Mouse (Mus musculus) forebrain, embryonic 12.5 days (tissue): Measurements from ENCODE around the gene Kif5a. TPM values are rescaled to one million over a fixed set of nuclear protein-coding genes. Genes with fewer than 3 reads are reported as not detected.

Experiments
- ATAC-seq: fragments of 200-750 bp; cut with Nextera tagmentation; 2 replicates; pipeline ENCODE4 v1.8.0; 2017; ENCODE audit warnings: moderate TSS enrichment; ENCODE audit not compliant: low FRiP score
- H3K27ac ChIP-seq: fragments of 300-500 bp; sonication (generic); 2 replicates; pipeline ENCODE4 v1.5.1; 2016; ENCODE audit warnings: mild to moderate bottlenecking
- H3K27me3 ChIP-seq: fragments of 300-500 bp; sonication (generic); 2 replicates; pipeline ENCODE4 v1.6.1; 2016; ENCODE audit warnings: mild to moderate bottlenecking
- H3K36me3 ChIP-seq: fragments of 300-500 bp; sonication (generic); replicated peaks from 2 replicates; pipeline ENCODE4 v1.6.1; 2016; ENCODE audit warnings: mild to moderate bottlenecking
- H3K4me1 ChIP-seq: fragments of 300-500 bp; sonication (generic); 2 replicates; pipeline ENCODE4 v1.6.1; 2016
- H3K4me2 ChIP-seq: fragments of 300-500 bp; sonication (generic); 2 replicates; pipeline ENCODE4 v1.6.1; 2016; ENCODE audit warnings: mild to moderate bottlenecking, moderate library complexity
- H3K4me3 ChIP-seq: fragments of 300-500 bp; sonication (generic); replicated peaks from 2 replicates; pipeline ENCODE4 v1.5.1; 2016; ENCODE audit warnings: mild to moderate bottlenecking
- H3K9ac ChIP-seq: fragments of 300-500 bp; sonication (generic); 2 replicates; pipeline ENCODE4 v1.6.1; 2016; ENCODE audit warnings: mild to moderate bottlenecking
- H3K9me3 ChIP-seq: fragments of 300-500 bp; sonication (generic); 2 replicates; pipeline ENCODE4 v1.6.1; 2016
- WGBS: fragments of 180-500 bp; shearing (Covaris S2); methylation state at CpG from one replicate; pipeline ENCODE4 v1.1.7; 2016; 5-methylcytosine and 5-hydroxymethylcytosine counted together
- polyA plus RNA-seq: library from polyadenylated mRNA; unstranded; fragments of >200 nt; fragmentation: Nextera tagmentation; extraction: Ambion mirVana; gene quantifications from 2 replicates; pipeline ENCODE4 v1.2.1, GENCODE M21; 2016

The Kif5a gene
- polyA plus RNA-seq, 1 experiment from 2014 or later, result 44.1 TPM

DNA sequence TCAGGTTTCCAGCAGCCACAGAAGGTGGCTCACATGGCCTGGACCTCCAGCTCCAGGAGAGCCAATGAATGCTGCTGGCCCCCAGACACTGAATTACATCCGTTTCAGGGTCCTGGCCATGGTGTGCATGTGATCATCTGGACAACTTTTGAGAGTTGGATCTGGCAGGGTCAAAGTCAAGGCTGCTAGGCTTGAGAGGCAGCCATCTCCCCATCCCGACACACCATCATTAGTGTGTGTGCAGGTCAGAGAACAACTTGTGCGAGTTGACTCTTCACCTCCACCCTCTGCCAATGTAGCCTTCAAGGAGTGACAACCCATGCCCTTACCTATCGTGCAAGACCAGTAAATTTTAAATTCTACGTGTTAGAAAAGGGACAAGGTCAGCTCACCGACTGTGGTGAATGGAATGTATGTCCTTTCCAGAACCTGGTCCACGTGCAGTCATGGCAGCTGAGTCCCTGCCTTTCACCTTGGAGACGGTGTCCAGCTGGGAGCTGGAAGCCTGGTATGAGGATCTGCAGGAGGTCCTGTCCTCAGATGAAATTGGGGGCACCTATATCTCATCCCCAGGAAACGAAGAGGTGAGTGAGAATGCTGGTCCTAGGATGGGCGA, 31.9 kb upstream of the Kif5a start:
- H3K4me3 ChIP-seq, result no peak overlapping the region
- H3K36me3 ChIP-seq, result peaks cover 69% of the 10 kb centered on the region
- WGBS, result 90% methylated on average over 10 of the region's 10 CpGs

DNA sequence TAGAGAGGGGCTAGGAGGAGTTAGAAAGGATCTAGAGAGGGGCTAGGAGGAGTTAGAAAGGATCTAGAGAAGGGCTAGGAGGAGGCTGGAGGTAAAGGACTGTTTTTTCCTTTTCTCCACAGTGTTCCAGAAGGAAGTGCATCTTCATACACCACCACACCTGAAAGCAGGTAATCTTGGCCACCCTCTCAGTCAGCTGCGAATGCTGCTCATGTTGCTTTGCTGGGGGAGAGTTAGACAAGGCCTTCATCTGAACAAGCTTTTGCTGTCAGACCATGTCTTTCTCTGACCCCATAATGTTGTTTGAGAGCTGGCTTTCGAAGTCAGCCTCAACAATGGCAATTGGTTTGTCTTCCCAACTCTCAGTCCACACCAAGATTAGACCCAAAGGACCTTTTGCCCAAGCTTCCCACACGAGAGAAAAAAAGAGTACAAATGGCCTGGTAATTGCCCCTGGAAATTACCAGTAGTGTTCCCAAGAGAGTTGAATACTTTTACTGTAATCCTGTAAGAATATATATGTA, 30.5 kb upstream of the Kif5a start:
- Histone ChIP-seq H3K4me3 (no peak overlapping the region), H3K27ac (no peak overlapping the region), H3K4me2 (no peak overlapping the region), H3K36me3 (peaks cover 55% of the 10 kb centered on the region), H3K4me1 (peaks cover 29% of the 10 kb centered on the region), H3K27me3 (no peaks in the 10 kb centered on the region), H3K9me3 (no peaks in the 10 kb centered on the region), H3K9ac (no peak overlapping the region)
- no peak for ATAC-seq
- WGBS, result 88% methylated on average over 3 of the region's 3 CpGs

More for the DNA sequence above, 31.9 kb upstream of the Kif5a start:
- Histone ChIP-seq H3K4me2 (no peak overlapping the region), H3K4me1 (peaks cover 21% of the 10 kb centered on the region), H3K27ac (no peak overlapping the region), H3K27me3 (no peaks in the 10 kb centered on the region), H3K9me3 (no peaks in the 10 kb centered on the region), H3K9ac (no peak overlapping the region)
- ATAC-seq, result no peak

GRCm38 (mm10) chr10:127292987-127293538, 29.9 kb upstream of the Kif5a start:
- WGBS, result 90% methylated on average over 6 of the region's 6 CpGs
- no peak overlapping the region for H3K27ac ChIP-seq
- H3K36me3 ChIP-seq, result peaks cover 50% of the 10 kb centered on the region
- H3K9me3 ChIP-seq, result no peaks in the 10 kb centered on the region
- H3K27me3 ChIP-seq, result no peaks in the 10 kb centered on the region
- H3K4me1 ChIP-seq, result peaks cover 30% of the 10 kb centered on the region
- no peak for ATAC-seq
- no peak overlapping the region for H3K9ac ChIP-seq
- no peak overlapping the region for H3K4me2 ChIP-seq
- no peak overlapping the region for H3K4me3 ChIP-seq

DNA sequence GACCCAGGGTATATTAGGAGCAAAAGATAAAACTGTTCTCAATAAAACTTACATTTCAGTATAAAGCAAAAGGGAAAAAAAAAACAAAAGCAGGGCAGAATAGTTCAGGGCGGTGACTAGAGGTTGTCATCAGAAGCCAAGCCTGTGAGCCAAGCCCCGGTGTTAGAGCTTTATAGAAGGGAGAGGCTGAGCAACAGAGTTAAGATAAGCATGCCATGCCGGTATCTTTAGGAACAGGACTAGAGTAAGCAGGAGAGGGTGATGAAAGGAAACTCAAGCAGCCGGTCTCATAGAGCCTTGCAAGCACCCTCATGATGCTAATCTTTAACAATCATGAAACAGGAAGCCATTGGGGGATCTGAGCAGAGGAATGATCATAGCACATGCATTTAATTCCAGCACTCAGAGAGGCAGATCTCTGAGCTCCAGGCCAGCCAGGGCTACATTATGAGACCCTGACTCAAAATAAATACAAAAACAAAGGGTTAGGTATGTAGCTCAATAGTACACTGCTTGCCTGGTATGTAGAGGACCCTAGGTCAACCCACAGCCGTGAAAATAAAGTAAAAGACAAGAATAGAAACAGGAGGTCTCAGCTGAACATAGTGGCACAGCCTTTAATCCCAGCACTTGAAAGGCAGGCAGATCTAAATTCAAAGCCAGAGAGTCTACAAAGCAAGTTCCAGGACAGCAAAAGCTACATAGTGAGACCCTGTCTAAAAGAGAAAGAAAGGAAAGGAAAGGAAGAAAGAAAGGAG, 28.9 kb upstream of the Kif5a start:
- peaks cover 40% of the 10 kb centered on the region for H3K4me1 ChIP-seq
- H3K27me3 ChIP-seq, result no peaks in the 10 kb centered on the region
- no peaks in the 10 kb centered on the region for H3K9me3 ChIP-seq
- H3K4me3 ChIP-seq, result peak overlapping the region; percentile 75
- H3K9ac ChIP-seq, result peak overlapping the region; percentile 66
- peaks cover 44% of the 10 kb centered on the region for H3K36me3 ChIP-seq
- H3K27ac ChIP-seq, result peak overlapping the region; percentile 98; the same call in 1 of the 2 replicates
- peak overlapping the region; percentile 86 for H3K4me2 ChIP-seq
- 53% methylated on average over 5 of the region's 5 CpGs for WGBS
- ATAC-seq, result no peak

- no peaks in the 10 kb centered on the region for H3K27me3 ChIP-seq
- peak overlapping the region; percentile 66 for H3K9ac ChIP-seq
- peak overlapping the region; percentile 98 for H3K27ac ChIP-seq
- peaks cover 48% of the 10 kb centered on the region for H3K4me1 ChIP-seq
- H3K9me3 ChIP-seq, result no peaks in the 10 kb centered on the region
- peaks cover 44% of the 10 kb centered on the region for H3K36me3 ChIP-seq
- H3K4me3 ChIP-seq, result peak overlapping the region; percentile 75
- 2% methylated on average over 19 of the region's 19 CpGs for WGBS
- peak; percentile 42 for ATAC-seq
- peak overlapping the region; percentile 86 for H3K4me2 ChIP-seq
Observed at GRCm38 (mm10) chr10:127290930-127291880, 28.1 kb upstream of the Kif5a start.

DNA sequence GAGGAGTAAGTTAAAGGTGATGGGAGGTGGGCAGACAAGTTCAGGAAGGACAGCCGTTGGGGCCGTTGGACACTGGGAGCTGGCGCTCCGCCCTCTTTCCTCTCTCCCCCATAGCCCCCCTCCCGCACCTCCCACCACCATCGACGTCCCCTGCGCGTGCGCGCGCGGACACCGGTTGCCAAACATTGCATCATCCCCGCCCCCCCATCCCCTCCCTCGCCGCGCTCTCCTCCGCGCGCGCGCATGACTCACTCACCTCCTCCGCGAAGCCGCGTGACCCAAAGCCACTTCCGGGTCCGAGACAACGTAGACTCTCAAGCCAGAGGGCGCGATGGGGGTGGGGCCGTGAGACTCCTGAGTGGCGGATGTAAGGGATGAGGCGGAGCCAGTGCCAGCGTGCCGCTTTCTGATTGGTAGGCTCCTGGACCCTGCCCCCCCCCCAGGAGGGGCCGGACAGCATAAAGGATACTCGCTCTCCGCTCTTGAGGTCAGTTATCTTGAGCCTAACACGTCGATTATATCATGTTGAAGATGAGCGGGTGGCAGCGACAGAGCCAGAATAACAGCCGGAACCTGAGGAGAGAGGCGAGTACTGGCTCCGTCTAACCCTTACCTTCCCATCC, 27.3 kb upstream of the Kif5a start:
- H3K9ac ChIP-seq, result peak overlapping the region; percentile 66
- no peaks in the 10 kb centered on the region for H3K9me3 ChIP-seq
- no peaks in the 10 kb centered on the region for H3K27me3 ChIP-seq
- peaks cover 56% of the 10 kb centered on the region for H3K4me1 ChIP-seq
- peak; percentile 92 for ATAC-seq
- peaks cover 44% of the 10 kb centered on the region for H3K36me3 ChIP-seq
- 1% methylated on average over 35 of the region's 47 CpGs for WGBS
- H3K27ac ChIP-seq, result peak overlapping the region; percentile 98
- H3K4me3 ChIP-seq, result peak overlapping the region; percentile 75
- H3K4me2 ChIP-seq, result peak overlapping the region; percentile 86

GRCm38 (mm10) chr10:127289573-127290191, 26.5 kb upstream of the Kif5a start:
- Histone ChIP-seq H3K4me1 (peaks cover 62% of the 10 kb centered on the region), H3K4me2 (peak overlapping the region; percentile 86), H3K27me3 (no peaks in the 10 kb centered on the region), H3K9ac (peak overlapping the region; percentile 83; the same call in 1 of the 2 replicates), H3K4me3 (peak overlapping the region; percentile 75), H3K27ac (peak overlapping the region; percentile 98), H3K9me3 (no peaks in the 10 kb centered on the region), H3K36me3 (peaks cover 44% of the 10 kb centered on the region)
- 1% methylated on average over 15 of the region's 15 CpGs for WGBS
- peak; percentile 2 for ATAC-seq

DNA sequence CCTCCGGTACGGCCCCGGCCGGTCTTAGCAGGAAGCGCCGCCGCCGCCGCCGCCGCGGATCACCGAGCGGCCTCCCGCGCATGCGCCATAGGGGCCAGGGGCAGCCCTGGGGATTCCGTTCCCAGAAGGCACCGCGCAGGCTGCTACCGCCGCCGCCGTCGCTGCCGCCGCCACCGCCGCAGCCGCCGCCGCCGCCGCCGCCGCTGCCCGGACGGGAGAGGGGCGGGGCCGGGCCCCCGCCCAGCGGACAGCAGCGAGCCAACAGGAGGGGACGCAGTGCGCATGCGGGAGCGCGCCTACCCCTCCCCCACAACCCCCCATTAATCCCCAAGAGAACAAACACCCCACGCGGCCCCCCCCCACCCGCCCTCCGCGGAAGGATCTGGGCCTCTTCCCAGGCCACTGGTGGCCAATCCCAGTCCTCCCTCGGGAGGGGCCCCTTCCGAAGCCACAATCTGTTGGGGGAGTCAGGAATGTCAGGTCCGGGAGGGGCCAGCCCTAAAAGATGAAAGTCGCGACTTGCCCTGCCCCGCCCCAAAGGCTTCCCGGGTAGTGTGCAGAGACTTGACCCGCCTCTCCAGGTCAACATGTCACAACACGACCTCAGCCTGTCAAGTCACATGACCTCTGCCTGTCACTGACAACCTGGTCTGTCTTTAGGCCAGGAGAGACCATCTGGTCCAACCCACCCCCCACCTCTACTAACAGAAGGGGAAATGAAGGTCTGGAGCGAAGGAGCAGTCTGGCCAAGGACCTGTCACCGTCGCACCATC, 25.8 kb upstream of the Kif5a start, which contains the start of gene Mbd6:
Gene Mbd6 (minus strand): TSS at position 219 of the 773 bp plus-strand sequence.
- peak; percentile 42 for ATAC-seq
- H3K4me1 ChIP-seq, result peaks cover 65% of the 10 kb centered on the region
- H3K4me2 ChIP-seq, result peak within 1 kb of the TSS; percentile 86
- peaks cover 44% of the 10 kb centered on the region for H3K36me3 ChIP-seq
- peak within 1 kb of the TSS; percentile 83 for H3K9ac ChIP-seq
- no peaks in the 10 kb centered on the region for H3K27me3 ChIP-seq
- 0% methylated on average over 39 of the region's 65 CpGs for WGBS
- H3K9me3 ChIP-seq, result no peaks in the 10 kb centered on the region
- peak within 1 kb of the TSS; percentile 98 for H3K27ac ChIP-seq
- peak within 1 kb of the TSS; percentile 75 for H3K4me3 ChIP-seq

DNA sequence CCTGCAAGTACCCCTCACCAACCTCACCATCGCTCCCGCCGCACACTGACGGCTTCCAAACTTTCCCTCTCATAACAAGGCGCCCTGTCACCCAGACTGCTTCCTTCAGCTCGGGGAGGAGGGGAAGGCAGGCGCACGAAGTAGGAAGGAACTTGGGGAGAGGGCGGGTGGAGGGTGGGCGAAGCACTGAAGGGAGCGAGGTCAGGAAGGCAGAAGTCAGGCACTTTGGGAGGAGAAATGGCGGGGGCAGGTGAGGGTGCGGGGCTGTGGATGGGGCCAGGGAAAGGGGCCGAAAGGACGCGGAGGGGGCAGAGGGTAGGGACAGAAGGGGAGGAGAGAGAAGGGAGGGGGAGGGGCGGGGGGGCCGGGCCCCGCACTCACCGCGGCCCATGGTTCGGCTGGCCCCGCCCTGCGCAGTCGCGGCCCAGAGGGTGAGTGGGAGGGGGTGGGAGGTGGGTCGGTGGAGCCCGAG, 25.2 kb upstream of the Kif5a start:
- Histone ChIP-seq H3K4me1 (peaks cover 65% of the 10 kb centered on the region), H3K9ac (peak overlapping the region; percentile 83), H3K27me3 (no peaks in the 10 kb centered on the region), H3K36me3 (peaks cover 44% of the 10 kb centered on the region), H3K9me3 (no peaks in the 10 kb centered on the region), H3K27ac (peak overlapping the region; percentile 98), H3K4me2 (peak overlapping the region; percentile 86), H3K4me3 (peak overlapping the region; percentile 75)
- ATAC-seq, result peak; percentile 1; the same call in 1 of the 2 replicates
- WGBS, result under 1% methylated on average over 22 of the region's 28 CpGs

DNA sequence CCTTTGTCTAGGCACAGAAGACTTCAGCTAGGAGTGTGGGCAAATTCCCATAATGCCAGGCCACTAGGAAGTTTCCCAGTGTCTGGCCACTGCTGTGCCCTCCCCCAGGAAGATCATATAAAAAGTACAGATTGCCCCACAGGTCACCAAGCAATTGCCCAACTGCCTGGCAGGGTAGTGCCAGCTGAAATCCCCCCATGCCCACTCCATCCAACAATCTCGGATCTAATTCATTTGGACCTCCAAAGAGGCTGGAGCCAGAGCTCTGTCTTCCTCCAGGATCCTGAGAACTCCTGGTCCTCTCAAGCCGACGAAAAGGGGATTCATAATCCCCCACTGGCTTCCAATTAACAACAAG, 24.8 kb upstream of the Kif5a start:
- no peaks in the 10 kb centered on the region for H3K9me3 ChIP-seq
- peaks cover 45% of the 10 kb centered on the region for H3K36me3 ChIP-seq
- WGBS, result 2% methylated on average over 3 of the region's 3 CpGs

More for the DNA sequence above, 24.8 kb upstream of the Kif5a start:
- H3K4me3 ChIP-seq, result peak overlapping the region; percentile 75
- H3K27me3 ChIP-seq, result no peaks in the 10 kb centered on the region
- H3K4me1 ChIP-seq, result peaks cover 62% of the 10 kb centered on the region
- H3K4me2 ChIP-seq, result peak overlapping the region; percentile 86
- peak overlapping the region; percentile 83 for H3K9ac ChIP-seq
- no peak for ATAC-seq
- H3K27ac ChIP-seq, result peak overlapping the region; percentile 98
